Mouse (Mus musculus): ENCODE data around the gene Ppip5k1. TPM values are rescaled to one million over a fixed set of nuclear protein-coding genes. Genes with fewer than 3 reads are reported as not detected.

The Ppip5k1 gene
- polyA plus RNA-seq (2012; rRNA removed; ENCODE audit: low replicate concordance), result 57.7 and 96.8 TPM in 2 replicates

GRCm38 (mm10) chr2:121354820-121355592 is at the start of gene Ppip5k1:
Ppip5k1 (minus strand) TSS chr2:121355396.

GRCm38 (mm10) chr2:121386961-121387575 is 31.9 kb upstream of the Ppip5k1 start, which contains the start of gene Strc:
Strc (minus strand) TSS chr2:121387168.

GRCm38 (mm10) chr2:121357494-121357893 is 2.3 kb upstream of the Ppip5k1 start, which contains the start of gene Ckmt1:
Ckmt1 (plus strand) TSS chr2:121357714.

GRCm38 (mm10) chr2:121288901-121289729 is 66.1 kb downstream of the Ppip5k1 start, which contains the start of gene Map1a:
Map1a (plus strand) TSS chr2:121289600.

GRCm38 (mm10) chr2:121271236-121271927 is 83.8 kb downstream of the Ppip5k1 start, which contains the start of gene Trp53bp1:
Trp53bp1 (minus strand) TSS chr2:121271407.

Other genes with a start within 250 kb of the Ppip5k1 start
- 0.06 and 0.13 TPM in 2 replicates for gene Tgm7, start 245.6 kb downstream of the Ppip5k1 start, polyA plus RNA-seq (2012; rRNA removed; ENCODE audit: low replicate concordance)
- 4.3 and 6.7 TPM in 2 replicates for gene Adal, start 215.0 kb downstream of the Ppip5k1 start, polyA plus RNA-seq (2012; rRNA removed; ENCODE audit: low replicate concordance)
- 6.6 and 11.4 TPM in 2 replicates for gene Lcmt2, start 214.7 kb downstream of the Ppip5k1 start, polyA plus RNA-seq (2012; rRNA removed; ENCODE audit: low replicate concordance)
- gene Tubgcp4, start 184.7 kb downstream of the Ppip5k1 start, polyA plus RNA-seq (2012; rRNA removed; ENCODE audit: low replicate concordance), result 27.3 and 41.4 TPM in 2 replicates
- gene Zscan29, start 184.3 kb downstream of the Ppip5k1 start, polyA plus RNA-seq (2012; rRNA removed; ENCODE audit: low replicate concordance), result 3.1 and 5.1 TPM in 2 replicates
- gene Trp53bp1, start 84.0 kb downstream of the Ppip5k1 start, polyA plus RNA-seq (2012; rRNA removed; ENCODE audit: low replicate concordance), result 22.0 and 53.0 TPM in 2 replicates
- gene Map1a, start 65.8 kb downstream of the Ppip5k1 start, polyA plus RNA-seq (2012; rRNA removed; ENCODE audit: low replicate concordance), result 4.3 and 18.5 TPM in 2 replicates
- 0.42 and 25.2 TPM in 2 replicates for gene Ckmt1, start 2.3 kb upstream of the Ppip5k1 start, polyA plus RNA-seq (2012; rRNA removed; ENCODE audit: low replicate concordance)
- gene Strc, start 31.8 kb upstream of the Ppip5k1 start, polyA plus RNA-seq (2012; rRNA removed; ENCODE audit: low replicate concordance), result 0.11 TPM in 1 of 2 replicates, not detected in the other
- gene Pdia3, start 58.4 kb upstream of the Ppip5k1 start, polyA plus RNA-seq (2012; rRNA removed; ENCODE audit: low replicate concordance), result 163 and 618 TPM in 2 replicates
- gene Catsper2, start 58.4 kb upstream of the Ppip5k1 start, polyA plus RNA-seq (2012; rRNA removed; ENCODE audit: low replicate concordance), result 3.1 and 4.3 TPM in 2 replicates
- gene Ell3, start 88.9 kb upstream of the Ppip5k1 start, polyA plus RNA-seq (2012; rRNA removed; ENCODE audit: low replicate concordance), result 0.26 and 2.6 TPM in 2 replicates
- gene Serf2, start 93.8 kb upstream of the Ppip5k1 start, polyA plus RNA-seq (2012; rRNA removed; ENCODE audit: low replicate concordance), result 363 and 470 TPM in 2 replicates
- gene Hypk, start 97.9 kb upstream of the Ppip5k1 start, polyA plus RNA-seq (2012; rRNA removed; ENCODE audit: low replicate concordance), result 7.2 and 9.2 TPM in 2 replicates
- gene Serinc4, start 101.4 kb upstream of the Ppip5k1 start, polyA plus RNA-seq (2012; rRNA removed; ENCODE audit: low replicate concordance), result 0.57 and 0.72 TPM in 2 replicates
- gene Mfap1b, start 118.7 kb upstream of the Ppip5k1 start, polyA plus RNA-seq (2012; rRNA removed; ENCODE audit: low replicate concordance), result 3.8 and 4.4 TPM in 2 replicates
- gene Mfap1a, start 151.3 kb upstream of the Ppip5k1 start, polyA plus RNA-seq (2012; rRNA removed; ENCODE audit: low replicate concordance), result 4.0 and 5.1 TPM in 2 replicates
- 2.5 and 4.3 TPM in 2 replicates for gene Wdr76, start 151.3 kb upstream of the Ppip5k1 start, polyA plus RNA-seq (2012; rRNA removed; ENCODE audit: low replicate concordance)

Data from subcutaneous adipose tissue, adult 2 months (tissue).